Mouse (Mus musculus) naive thymus-derived CD4-positive, alpha-beta T cell, adult 2 months (primary cell): ENCODE results near the gene Ddi2.

Source experiments
- DNase-seq: peaks from one replicate; pipeline ENCODE4 v3.0.0-alpha.2; 2011; ENCODE audit warnings: low read depth

Ddi2 gene

GRCm38 (mm10) chr4:141688505-141688904 is 34.7 kb downstream of the Ddi2 start:
- no peak for DNase-seq

GRCm38 (mm10) chr4:141686525-141686924 is 36.7 kb downstream of the Ddi2 start:
- no peak for DNase-seq

GRCm38 (mm10) chr4:141686093-141686492 is 37.1 kb downstream of the Ddi2 start:
- DNase-seq: no peak

- no peak for DNase-seq
Measured at GRCm38 (mm10) chr4:141685499-141685898, 37.7 kb downstream of the Ddi2 start, which contains the start of gene Rsc1a1. TSS of gene Rsc1a1 (minus strand) at chr4:141685599.

- no peak for DNase-seq
Measured at GRCm38 (mm10) chr4:141682706-141683230, 40.5 kb downstream of the Ddi2 start.

GRCm38 (mm10) chr4:141681767-141682166 is 41.5 kb downstream of the Ddi2 start:
- DNase-seq: no peak

- no peak for DNase-seq
Measured at GRCm38 (mm10) chr4:141680892-141681291, 42.3 kb downstream of the Ddi2 start.

GRCm38 (mm10) chr4:141679016-141679415 is 44.2 kb downstream of the Ddi2 start:
- no peak for DNase-seq

GRCm38 (mm10) chr4:141676462-141676979 is 46.7 kb downstream of the Ddi2 start:
- DNase-seq: no peak

- no peak for DNase-seq
Measured at GRCm38 (mm10) chr4:141672325-141672724, 50.9 kb downstream of the Ddi2 start.

- DNase-seq: no peak
Measured at GRCm38 (mm10) chr4:141671389-141671788, 51.8 kb downstream of the Ddi2 start.

- DNase-seq: no peak
Measured at GRCm38 (mm10) chr4:141669898-141670712, 53.1 kb downstream of the Ddi2 start.

- DNase-seq: peak; percentile 23
Measured at GRCm38 (mm10) chr4:141664799-141665198, 58.4 kb downstream of the Ddi2 start, which contains the start of gene Plekhm2. TSS of gene Plekhm2 (minus strand) at chr4:141664899.

- DNase-seq: peak; percentile 71
Measured at GRCm38 (mm10) chr4:141664011-141664745, 59.0 kb downstream of the Ddi2 start.

- peak; percentile 44 for DNase-seq
Measured at GRCm38 (mm10) chr4:141663122-141663931, 59.9 kb downstream of the Ddi2 start.

GRCm38 (mm10) chr4:141660884-141661283 is 62.3 kb downstream of the Ddi2 start:
- DNase-seq: no peak

- DNase-seq: peak; percentile 18
Measured at GRCm38 (mm10) chr4:141659739-141660138, 63.5 kb downstream of the Ddi2 start.

GRCm38 (mm10) chr4:141658846-141659484 is 64.3 kb downstream of the Ddi2 start:
- DNase-seq: no peak

GRCm38 (mm10) chr4:141656932-141657331 is 66.3 kb downstream of the Ddi2 start:
- DNase-seq: no peak

- DNase-seq: no peak
Measured at GRCm38 (mm10) chr4:141655908-141656608, 67.2 kb downstream of the Ddi2 start.

GRCm38 (mm10) chr4:141654509-141654908 is 68.7 kb downstream of the Ddi2 start:
- DNase-seq: no peak
